Mouse (Mus musculus): ENCODE results near the gene Hif1an.

The Hif1an gene

DNA sequence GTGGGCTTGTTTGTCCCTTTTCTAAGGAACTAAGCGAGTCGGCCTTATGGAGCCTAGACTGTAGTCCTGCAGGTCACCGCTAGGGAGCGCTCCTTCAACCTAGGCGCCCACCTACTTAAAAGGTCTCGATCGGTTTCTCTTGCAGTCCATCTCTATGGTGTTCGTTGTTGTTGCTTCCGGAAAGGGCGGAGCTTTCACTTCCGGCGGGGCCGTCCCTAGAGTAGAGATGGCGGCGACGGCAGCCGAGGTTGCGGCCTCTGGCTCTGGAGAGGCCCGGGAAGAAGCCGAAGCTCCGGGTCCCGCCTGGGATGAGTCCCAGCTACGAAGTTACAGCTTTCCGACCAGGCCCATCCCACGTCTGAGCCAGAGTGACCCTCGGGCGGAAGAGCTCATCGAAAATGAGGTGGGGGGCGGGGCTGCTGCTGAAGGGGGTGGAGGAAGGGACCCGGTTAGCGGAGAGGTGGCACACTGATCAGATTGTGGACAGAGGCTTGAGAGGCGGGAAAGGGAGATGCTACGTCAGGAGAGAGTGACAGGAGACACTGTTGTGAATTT lies at the start of gene Hif1an:
TSS of gene Hif1an (plus strand) at position 199 of the 555 bp plus-strand sequence.
- peak; percentile 96 for DNase-seq

DNA sequence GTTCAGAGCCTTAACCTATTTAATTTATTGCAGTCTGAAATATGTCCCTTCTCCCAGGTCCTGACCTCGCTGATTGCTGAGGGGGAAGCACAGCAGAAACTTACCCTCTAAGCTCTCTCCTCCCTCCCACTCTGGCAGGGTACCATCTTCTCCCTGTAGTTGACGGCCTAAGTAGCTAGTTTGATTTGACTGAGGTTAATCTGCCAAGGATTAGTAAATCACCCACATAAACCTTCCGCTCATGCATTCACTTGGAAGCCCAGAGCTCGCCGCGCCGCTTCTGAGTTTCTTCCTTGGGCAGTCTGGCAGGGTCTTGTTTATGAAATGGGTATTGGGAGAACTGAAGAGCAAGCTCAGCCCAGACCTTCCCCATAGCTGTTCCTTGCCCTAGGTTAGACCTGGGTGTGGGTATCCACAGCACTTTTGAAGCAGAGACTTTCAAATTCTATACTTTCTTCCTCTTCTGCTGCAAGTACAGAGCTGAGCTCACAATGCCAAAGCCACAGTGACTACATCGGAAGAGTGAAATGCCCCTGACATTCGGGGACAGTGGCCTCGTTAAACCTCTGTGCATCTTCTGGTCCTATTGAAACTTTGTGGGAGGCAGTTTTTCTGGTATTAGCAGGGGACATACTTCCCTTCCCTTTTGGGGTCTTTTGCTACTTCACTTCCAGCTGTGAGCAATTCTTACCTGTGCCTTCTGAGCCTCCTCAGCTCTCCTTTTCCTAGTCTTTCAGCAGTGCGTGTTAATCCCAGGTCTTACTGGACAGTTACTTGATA lies 49.4 kb upstream of the Hif1an start:
- no peak for DNase-seq

GRCm38 (mm10) chr19:44513921-44514482 lies 48.6 kb upstream of the Hif1an start:
- no peak for DNase-seq

GRCm38 (mm10) chr19:44514521-44515451 lies 47.9 kb upstream of the Hif1an start:
- no peak for DNase-seq

DNA sequence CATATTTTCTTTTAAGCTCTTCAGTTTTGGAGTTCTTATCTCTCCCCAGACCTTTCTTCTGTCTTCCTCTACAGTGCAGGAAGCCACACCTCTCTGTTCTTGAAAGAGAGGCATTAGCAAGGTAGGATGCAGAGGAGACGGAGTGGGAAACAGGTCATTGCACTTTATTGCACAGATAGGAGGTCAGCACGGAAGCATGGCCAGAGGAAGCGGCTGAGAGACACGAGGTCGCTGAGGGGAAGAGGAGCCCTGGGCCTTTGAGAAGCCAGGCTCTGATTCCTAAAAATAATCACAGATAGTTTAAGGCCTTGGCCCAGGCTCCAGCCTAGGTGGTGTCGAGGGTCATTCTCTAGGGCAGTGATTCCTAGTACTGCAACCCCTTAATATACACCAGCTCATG lies 46.9 kb upstream of the Hif1an start:
- DNase-seq, result no peak

- no peak for DNase-seq
Measured at GRCm38 (mm10) chr19:44517996-44518768, 44.5 kb upstream of the Hif1an start.

GRCm38 (mm10) chr19:44519152-44519551 lies 43.5 kb upstream of the Hif1an start:
- no peak for DNase-seq

DNA sequence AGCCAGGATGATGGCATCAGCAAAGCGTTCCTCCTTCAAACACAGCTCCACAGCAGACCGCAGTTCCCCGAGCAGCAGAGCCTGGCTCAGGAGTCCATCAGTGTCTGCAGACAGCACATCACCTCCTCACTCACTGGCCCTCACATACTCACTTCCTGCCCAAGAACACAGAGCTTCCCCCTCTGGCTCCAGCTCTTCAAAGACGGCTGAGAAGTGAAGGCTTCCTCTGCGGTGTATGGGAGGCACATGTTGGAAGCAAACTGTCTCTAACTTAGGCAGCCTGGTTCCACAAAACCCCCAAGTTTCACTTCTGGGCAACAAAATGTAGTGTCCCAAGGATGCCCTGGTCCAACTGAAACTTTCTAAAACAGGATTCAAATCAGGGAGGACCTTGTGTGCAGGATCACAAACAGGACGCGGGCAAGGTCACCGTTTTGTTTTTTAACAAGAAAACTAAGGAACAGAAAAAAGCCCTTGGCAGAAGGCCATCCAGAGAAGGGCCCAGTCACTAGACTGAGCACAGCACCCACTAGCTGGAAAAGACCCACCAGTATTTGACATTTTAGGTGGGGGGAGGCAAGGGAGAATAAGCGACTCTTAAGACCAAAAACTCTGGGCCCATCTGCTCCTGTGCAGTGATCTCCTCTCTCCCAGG lies 37.0 kb upstream of the Hif1an start:
- no peak for DNase-seq

DNA sequence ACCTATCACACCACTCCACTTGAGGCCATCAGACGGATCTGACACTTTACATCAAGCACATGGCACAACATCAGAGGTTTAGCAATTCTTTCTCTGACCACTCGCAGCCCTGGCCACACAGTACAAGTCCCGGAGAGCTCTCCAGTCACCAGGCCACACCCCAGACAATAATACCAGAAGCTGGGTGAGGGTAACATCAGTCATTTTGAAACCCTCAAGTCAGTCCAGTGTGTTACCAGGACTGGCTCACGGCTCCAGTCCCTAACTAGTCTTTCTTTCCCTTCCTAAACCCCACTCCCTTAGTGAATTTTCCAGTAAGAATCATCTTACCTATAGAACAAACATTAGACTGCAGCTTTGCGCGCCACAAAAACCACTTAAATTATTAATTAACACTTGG lies 32.6 kb upstream of the Hif1an start:
- no peak for DNase-seq

DNA sequence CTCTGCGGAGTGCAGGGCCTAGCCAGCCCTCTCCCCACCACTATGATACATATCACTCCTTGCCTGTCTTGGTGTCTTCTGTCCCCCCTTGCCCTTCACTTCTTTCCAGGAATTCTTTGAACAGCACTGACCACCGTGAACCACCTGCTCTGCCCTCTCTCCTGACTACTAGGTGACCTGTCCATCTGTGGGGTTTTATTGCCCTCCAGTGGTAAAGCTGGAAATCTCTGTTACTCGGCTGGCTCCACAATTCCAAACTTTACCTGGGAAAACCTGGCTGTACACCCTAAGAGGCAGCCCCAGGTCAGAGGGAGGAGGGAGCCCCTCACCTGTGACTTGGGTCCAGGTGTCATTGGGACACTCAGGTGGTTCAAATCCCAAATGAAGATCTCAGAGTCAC lies 27.3 kb upstream of the Hif1an start:
- no peak for DNase-seq

GRCm38 (mm10) chr19:44537416-44537815 lies 25.2 kb upstream of the Hif1an start:
- no peak for DNase-seq

DNA sequence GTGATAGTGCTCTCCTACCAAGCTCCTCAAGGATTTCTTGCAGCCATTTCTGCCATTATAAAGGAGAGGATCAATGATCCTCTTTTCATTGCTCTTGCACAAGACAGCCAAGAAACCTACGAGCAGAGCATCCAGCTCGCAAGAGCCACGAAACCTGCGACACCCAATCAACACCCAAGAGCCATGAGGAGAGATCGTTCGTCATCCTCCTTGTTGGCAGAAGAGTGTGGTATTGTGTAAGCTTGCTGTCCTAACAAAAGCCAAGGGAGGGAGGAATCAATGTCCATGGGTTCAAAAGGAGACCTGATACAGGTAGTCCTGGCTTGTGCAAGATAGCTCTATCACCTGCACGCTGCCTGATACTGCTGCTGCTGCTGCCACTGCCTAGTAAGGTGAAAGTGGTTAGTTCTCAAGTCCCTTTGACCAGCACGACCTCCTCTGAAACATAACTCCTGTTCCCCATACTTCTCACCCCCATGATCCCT lies 19.9 kb upstream of the Hif1an start:
- DNase-seq, result no peak

DNA sequence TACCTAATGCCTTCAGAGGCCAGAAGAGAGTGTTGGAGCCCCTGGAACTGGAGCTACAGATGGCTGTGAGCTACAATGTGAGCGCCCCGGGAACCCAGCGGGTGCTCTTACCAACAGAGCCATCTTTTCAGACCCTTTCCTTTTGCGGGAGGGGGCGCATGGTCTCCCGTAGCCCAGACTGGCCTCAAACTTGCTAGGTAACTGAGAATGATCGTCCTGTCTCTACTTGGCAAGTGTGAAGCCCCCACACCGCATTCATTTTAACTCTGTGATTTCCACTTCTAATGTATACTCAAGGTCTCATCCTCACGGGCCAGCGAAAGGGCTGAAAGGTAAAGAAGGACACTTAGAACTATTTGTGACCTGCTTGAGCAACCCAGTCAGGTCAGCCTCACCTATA lies 18.3 kb upstream of the Hif1an start:
- DNase-seq, result no peak

- peak; percentile 49 for DNase-seq
Measured at GRCm38 (mm10) chr19:44544775-44545174, 17.9 kb upstream of the Hif1an start.

GRCm38 (mm10) chr19:44545321-44546041 lies 17.2 kb upstream of the Hif1an start, which contains the start of gene Sec31b:
Gene Sec31b, minus strand, starts transcription at chr19:44545864.
- DNase-seq, result no peak

- DNase-seq, result no peak
Measured at GRCm38 (mm10) chr19:44552731-44553130, 9.9 kb upstream of the Hif1an start, which contains the start of gene Gm20538. Gene Gm20538, minus strand, starts transcription at chr19:44552831.

DNA sequence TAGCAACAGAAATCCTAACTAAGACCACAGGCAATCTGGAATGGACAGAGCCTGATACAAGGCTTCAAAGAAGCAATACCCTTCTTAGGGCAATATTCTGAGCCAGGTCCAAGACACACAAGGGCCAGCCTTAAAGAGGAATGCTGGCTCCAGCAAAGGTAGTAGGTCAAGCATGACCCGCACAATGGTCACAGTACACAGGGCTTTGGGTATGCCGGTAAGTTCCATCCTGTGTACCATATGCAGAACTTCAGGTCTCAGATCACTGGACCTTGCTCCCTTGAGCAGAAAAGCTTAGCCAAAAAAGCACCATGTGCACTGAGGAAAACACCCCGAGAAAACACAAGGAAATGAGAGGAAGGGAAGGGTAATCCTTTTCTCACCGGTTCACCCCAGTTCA lies 9.4 kb upstream of the Hif1an start:
- no peak for DNase-seq

GRCm38 (mm10) chr19:44554490-44554860 lies 8.2 kb upstream of the Hif1an start:
- DNase-seq, result peak; percentile 13

DNA sequence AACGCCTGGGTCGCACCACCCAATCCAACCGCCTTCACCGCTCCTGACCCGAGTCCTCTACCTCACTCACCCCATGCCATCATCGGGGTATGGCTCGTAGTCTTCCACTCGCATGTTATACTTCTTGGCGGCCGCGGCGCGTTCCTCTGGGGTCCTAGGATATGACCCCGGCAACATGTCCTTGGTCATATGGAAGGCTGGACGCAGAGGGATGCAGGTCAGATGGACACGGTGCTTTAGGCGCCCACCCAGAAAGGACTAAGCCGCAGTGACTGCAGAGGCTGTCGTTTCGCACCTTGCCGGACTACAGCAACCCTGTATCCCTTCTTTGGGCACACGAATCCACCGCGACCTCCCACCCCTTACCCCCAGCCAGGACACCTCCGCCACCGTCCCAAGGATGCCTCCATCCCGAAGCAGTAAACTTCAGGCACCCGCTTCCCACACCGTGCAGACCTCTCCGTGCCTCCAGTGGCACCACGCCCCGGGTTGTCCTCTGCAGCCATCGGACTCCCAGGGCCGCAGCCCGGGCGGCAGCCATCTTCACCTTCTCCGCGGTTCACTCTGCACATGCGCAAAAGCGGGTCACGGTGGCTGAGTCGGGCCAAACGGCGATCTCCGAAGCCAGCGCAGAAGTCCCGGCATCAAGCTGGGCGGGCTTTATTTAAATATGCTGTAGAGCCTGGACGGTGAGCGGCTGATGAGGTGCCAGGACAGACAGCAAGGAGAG lies 7.6 kb upstream of the Hif1an start, which contains the start of gene Ndufb8:
TSS of gene Ndufb8 (minus strand) at position 580 of the 730 bp plus-strand sequence.
- DNase-seq, result peak; percentile 92

DNA sequence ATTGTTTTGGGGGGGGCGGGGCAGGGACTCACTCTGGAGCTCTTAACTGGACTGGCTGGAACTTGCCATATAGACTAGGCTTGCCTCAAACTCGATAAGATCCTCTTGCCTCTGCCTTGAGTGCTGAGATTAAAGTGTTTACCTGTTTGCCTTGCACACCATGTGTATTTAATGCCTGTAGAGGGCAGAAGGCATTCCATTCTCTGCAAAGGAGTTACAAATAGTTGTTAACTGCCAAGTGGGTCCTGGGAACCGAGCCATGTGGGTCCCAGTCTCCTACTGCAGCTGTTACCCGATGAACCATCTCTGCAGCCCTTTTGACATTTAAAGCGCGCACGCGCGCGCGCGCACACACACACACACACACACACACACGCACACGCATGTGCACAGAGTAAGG lies 1.4 kb downstream of the Hif1an start:
- DNase-seq, result no peak

All from layer of hippocampus, adult 9-11 months (tissue).